Mouse (Mus musculus): Measurements from ENCODE around the gene Wdr59. TPM values are rescaled to one million over a fixed set of nuclear protein-coding genes. Genes with fewer than 3 reads are reported as not detected.

The Wdr59 gene
- polyA plus RNA-seq, 1 experiment from 2014 or later = 2.2 TPM

DNA sequence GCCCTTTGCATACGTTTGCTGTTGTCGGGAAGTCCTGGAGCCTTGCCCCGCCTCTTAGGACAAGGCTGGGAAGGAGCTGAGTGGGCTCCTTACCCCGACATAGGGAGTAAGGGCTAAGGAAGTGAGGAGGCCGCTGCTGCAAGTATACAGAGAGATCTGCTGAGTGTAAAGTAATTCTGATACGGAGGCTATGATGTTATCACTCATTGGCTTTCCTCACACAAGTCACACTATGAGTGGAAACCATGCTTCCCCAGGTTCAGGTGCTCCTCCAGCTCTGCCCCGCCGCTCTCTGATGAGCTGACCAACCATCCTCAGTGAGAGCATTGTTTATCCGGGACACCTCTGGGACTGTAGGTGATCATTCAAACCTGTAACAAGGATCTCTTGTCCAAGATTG, 44.4 kb upstream of the Wdr59 start:
- Histone ChIP-seq H3K36me3 (ENCODE audit: control insufficient read depth, insufficient read depth, low read length) (no peaks in the 10 kb centered on the region), H3K27me3 (ENCODE audit: control insufficient read depth, insufficient read depth, low read length) (no peaks in the 10 kb centered on the region), H3K4me3 (ENCODE audit: low read depth, low read length) (no peak overlapping the region), H3K4me2 (replicated peaks; ENCODE audit: low read depth) (no peak overlapping the region), H3K9ac (ENCODE audit: low read length) (no peak overlapping the region), H3K27ac (replicated peaks) (0 out of 2 replicates have a peak overlapping the region, but pooled peaks have one; percentile 18), H3K9me3 (ENCODE audit: control insufficient read depth, low read length) (no peaks in the 10 kb centered on the region), H3K4me1 (replicated peaks; ENCODE audit: control insufficient read depth, insufficient read depth) (no peaks in the 10 kb centered on the region)
- ATAC-seq (ENCODE audit: low FRiP score, low TSS enrichment) (0 out of 2 replicates have a peak, but pooled peaks have one; percentile 26), DNase-seq (ENCODE audit: low spot score) (no peak)
- TF ChIP-seq CTCF (IDR thresholded peaks at IDR 0.05; ENCODE audit: low read depth) (no peak), EP300 (optimal IDR thresholded peaks at IDR 0.05) (no peak)
- WGBS = 55% methylated on average over 9 of the region's 9 CpGs

DNA sequence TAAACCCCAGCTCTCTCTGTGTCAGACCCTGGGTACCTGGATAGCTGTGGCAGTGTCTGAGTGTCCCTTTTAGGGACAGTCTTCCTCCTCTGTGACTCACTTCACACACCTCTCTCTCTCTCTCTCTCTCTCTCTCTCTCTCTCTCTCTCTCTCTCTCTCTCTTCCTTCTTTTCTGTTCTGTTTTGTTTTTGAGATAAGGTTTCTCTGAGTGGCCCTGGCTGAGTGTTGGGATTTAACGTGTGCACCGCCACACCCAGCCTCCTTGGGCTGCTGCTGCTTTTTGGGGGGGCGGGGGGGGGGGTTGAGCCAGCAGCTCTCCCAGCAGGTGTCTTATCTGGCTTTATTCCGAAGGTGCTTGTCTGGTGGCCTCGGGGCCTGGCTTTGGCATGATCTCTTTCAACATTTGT, 43.9 kb upstream of the Wdr59 start:
- no peaks in the 10 kb centered on the region for H3K9me3 ChIP-seq (ENCODE audit: control insufficient read depth, low read length)
- no peak overlapping the region for H3K4me3 ChIP-seq (ENCODE audit: low read depth, low read length)
- DNase-seq (ENCODE audit: low spot score) = peak; percentile 19
- no peak overlapping the region for H3K9ac ChIP-seq (ENCODE audit: low read length)
- no peaks in the 10 kb centered on the region for H3K27me3 ChIP-seq (ENCODE audit: control insufficient read depth, insufficient read depth, low read length)
- no peak for ATAC-seq (ENCODE audit: low FRiP score, low TSS enrichment)
- H3K4me1 ChIP-seq (replicated peaks; ENCODE audit: control insufficient read depth, insufficient read depth) = no peaks in the 10 kb centered on the region
- WGBS = 21% methylated on average over 5 of the region's 5 CpGs
- TF ChIP-seq CTCF (IDR thresholded peaks at IDR 0.05; ENCODE audit: low read depth) (no peak), EP300 (optimal IDR thresholded peaks at IDR 0.05) (no peak)
- H3K27ac ChIP-seq (replicated peaks) = 0 out of 2 replicates have a peak overlapping the region, but pooled peaks have one; percentile 18
- no peak overlapping the region for H3K4me2 ChIP-seq (replicated peaks; ENCODE audit: low read depth)
- no peaks in the 10 kb centered on the region for H3K36me3 ChIP-seq (ENCODE audit: control insufficient read depth, insufficient read depth, low read length)

DNA sequence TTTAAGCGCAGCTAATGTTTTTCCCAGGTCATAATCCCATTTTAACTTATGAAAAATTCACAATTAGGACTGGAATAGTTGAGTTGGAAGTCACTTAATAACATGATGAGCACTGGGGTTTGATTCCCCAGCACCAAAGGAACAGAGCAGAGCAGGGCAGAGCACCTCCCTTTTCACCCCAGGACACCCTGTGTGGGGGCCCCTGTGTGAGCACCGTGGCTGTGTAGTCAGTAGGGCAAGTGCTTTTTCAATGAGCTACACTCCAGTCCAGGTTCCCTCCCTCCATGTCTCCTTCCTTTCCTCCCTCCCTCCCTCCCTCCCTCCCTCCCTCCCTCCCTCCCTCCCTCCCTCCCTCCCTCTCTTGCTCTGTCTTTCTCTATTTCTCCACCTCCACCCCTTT, 42.2 kb upstream of the Wdr59 start:
- H3K27me3 ChIP-seq (ENCODE audit: control insufficient read depth, insufficient read depth, low read length) = no peaks in the 10 kb centered on the region
- no peak for TF ChIP-seq EP300 (optimal IDR thresholded peaks at IDR 0.05)
- TF ChIP-seq CTCF (IDR thresholded peaks at IDR 0.05; ENCODE audit: low read depth) = no peak
- no peak overlapping the region for H3K9ac ChIP-seq (ENCODE audit: low read length)
- DNase-seq (ENCODE audit: low spot score) (no peak), ATAC-seq (ENCODE audit: low FRiP score, low TSS enrichment) (no peak)
- no peak overlapping the region for H3K4me3 ChIP-seq (ENCODE audit: low read depth, low read length)
- H3K27ac ChIP-seq (replicated peaks) = no peak overlapping the region
- H3K4me2 ChIP-seq (replicated peaks; ENCODE audit: low read depth) = no peak overlapping the region
- no peaks in the 10 kb centered on the region for H3K36me3 ChIP-seq (ENCODE audit: control insufficient read depth, insufficient read depth, low read length)
- no peaks in the 10 kb centered on the region for H3K9me3 ChIP-seq (ENCODE audit: control insufficient read depth, low read length)
- WGBS = 83% methylated on average over 2 of the region's 2 CpGs
- H3K4me1 ChIP-seq (replicated peaks; ENCODE audit: control insufficient read depth, insufficient read depth) = no peaks in the 10 kb centered on the region

DNA sequence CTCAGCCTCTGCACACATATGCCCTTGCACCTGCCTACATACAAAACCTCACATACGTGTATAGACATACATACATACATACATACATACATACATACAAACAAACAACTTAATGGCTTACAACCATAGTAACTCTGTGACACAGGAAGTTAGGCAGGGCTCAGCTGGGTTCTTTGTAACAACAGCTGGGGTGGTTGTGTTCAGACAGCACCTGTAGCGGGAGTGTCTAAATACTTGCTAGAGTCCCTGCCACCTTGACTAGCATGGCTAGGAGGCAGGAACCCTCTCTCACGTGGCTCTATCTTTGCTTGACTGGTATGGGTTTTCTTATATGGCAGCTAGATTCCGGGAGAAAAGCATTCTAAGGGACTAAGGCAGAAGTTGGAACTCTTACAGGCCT, 41.8 kb upstream of the Wdr59 start:
- no peaks in the 10 kb centered on the region for H3K27me3 ChIP-seq (ENCODE audit: control insufficient read depth, insufficient read depth, low read length)
- H3K4me1 ChIP-seq (replicated peaks; ENCODE audit: control insufficient read depth, insufficient read depth) = no peaks in the 10 kb centered on the region
- no peak for ATAC-seq (ENCODE audit: low FRiP score, low TSS enrichment)
- WGBS = 80% methylated on average over 4 of the region's 4 CpGs
- H3K36me3 ChIP-seq (ENCODE audit: control insufficient read depth, insufficient read depth, low read length) = no peaks in the 10 kb centered on the region
- H3K4me2 ChIP-seq (replicated peaks; ENCODE audit: low read depth) = no peak overlapping the region
- no peaks in the 10 kb centered on the region for H3K9me3 ChIP-seq (ENCODE audit: control insufficient read depth, low read length)
- no peak for DNase-seq (ENCODE audit: low spot score)
- no peak overlapping the region for H3K9ac ChIP-seq (ENCODE audit: low read length)
- no peak overlapping the region for H3K4me3 ChIP-seq (ENCODE audit: low read depth, low read length)
- no peak for TF ChIP-seq EP300 (optimal IDR thresholded peaks at IDR 0.05)
- TF ChIP-seq CTCF (IDR thresholded peaks at IDR 0.05; ENCODE audit: low read depth) = no peak
- no peak overlapping the region for H3K27ac ChIP-seq (replicated peaks)

DNA sequence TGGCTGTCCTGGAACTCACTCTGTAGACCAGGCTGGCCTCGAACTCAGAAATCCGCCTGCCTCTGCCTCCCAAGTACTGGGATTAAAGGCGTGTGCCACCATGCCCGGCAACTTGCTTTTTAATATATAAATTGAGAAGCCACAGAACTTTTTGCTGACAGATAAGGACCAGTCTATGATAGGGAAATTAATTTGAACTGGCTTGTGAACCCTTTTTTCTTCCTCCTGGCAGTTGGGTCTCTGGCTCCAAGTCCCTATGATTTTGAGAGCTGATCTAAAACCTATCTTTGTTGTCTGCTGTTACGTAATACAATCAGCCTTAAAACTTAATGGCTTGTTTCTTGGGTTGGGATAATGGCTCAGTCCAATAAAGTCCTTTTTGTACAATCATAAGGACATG, 41.2 kb upstream of the Wdr59 start:
- Histone ChIP-seq H3K27me3 (ENCODE audit: control insufficient read depth, insufficient read depth, low read length) (no peaks in the 10 kb centered on the region), H3K27ac (replicated peaks) (no peak overlapping the region), H3K9ac (ENCODE audit: low read length) (no peak overlapping the region), H3K4me3 (ENCODE audit: low read depth, low read length) (no peak overlapping the region), H3K9me3 (ENCODE audit: control insufficient read depth, low read length) (no peaks in the 10 kb centered on the region), H3K4me1 (replicated peaks; ENCODE audit: control insufficient read depth, insufficient read depth) (no peaks in the 10 kb centered on the region), H3K36me3 (ENCODE audit: control insufficient read depth, insufficient read depth, low read length) (no peaks in the 10 kb centered on the region), H3K4me2 (replicated peaks; ENCODE audit: low read depth) (no peak overlapping the region)
- no peak for TF ChIP-seq CTCF (IDR thresholded peaks at IDR 0.05; ENCODE audit: low read depth)
- no peak for TF ChIP-seq EP300 (optimal IDR thresholded peaks at IDR 0.05)
- DNase-seq (ENCODE audit: low spot score) (no peak), ATAC-seq (ENCODE audit: low FRiP score, low TSS enrichment) (no peak)
- WGBS = 93% methylated on average over 5 of the region's 5 CpGs

DNA sequence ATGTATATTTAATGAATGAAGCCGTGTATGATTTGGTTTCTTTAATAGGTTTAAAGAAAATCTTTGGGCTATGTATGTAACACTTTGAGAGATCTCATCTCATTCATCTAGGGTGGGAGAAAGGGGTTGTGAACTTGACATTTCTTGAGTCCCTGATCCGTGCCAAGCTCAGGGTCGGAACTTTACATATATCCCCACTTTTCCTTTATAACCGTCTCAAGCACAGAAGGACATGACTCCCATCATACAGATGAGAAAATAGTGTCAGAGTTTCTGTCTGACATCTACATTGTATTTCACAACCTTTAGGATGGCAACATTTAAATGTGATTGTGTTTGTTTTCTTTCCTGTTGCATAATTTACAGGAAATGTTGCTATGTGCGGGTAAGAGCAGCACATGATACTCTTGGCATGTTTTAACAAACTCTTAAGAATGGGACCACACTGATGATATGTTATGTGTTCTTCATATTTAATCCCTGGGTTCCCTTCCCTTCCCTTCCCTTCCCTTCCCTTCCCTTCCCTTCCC, 40.4 kb upstream of the Wdr59 start:
- Histone ChIP-seq H3K4me2 (replicated peaks; ENCODE audit: low read depth) (no peak overlapping the region), H3K4me3 (ENCODE audit: low read depth, low read length) (no peak overlapping the region), H3K27ac (replicated peaks) (no peak overlapping the region), H3K9ac (ENCODE audit: low read length) (no peak overlapping the region), H3K4me1 (replicated peaks; ENCODE audit: control insufficient read depth, insufficient read depth) (no peaks in the 10 kb centered on the region), H3K27me3 (ENCODE audit: control insufficient read depth, insufficient read depth, low read length) (no peaks in the 10 kb centered on the region), H3K9me3 (ENCODE audit: control insufficient read depth, low read length) (no peaks in the 10 kb centered on the region), H3K36me3 (ENCODE audit: control insufficient read depth, insufficient read depth, low read length) (no peaks in the 10 kb centered on the region)
- 86% methylated on average over 5 of the region's 5 CpGs for WGBS
- TF ChIP-seq EP300 (optimal IDR thresholded peaks at IDR 0.05) (no peak), CTCF (IDR thresholded peaks at IDR 0.05; ENCODE audit: low read depth) (no peak)
- DNase-seq (ENCODE audit: low spot score) = no peak
- ATAC-seq (ENCODE audit: low FRiP score, low TSS enrichment) = no peak

Data from stomach, postnatal 0 days (tissue).